Mouse (Mus musculus) CH12.LX (cell line): ENCODE data around the gene Gpr183. TPM values are rescaled to one million over a fixed set of nuclear protein-coding genes. Genes with fewer than 3 reads are reported as not detected.

Experiments used
- DNase-seq: peaks from one replicate; pipeline ENCODE4 v3.0.0-alpha.2; 2013; ENCODE audit errors: extremely low read depth
- H3K27ac ChIP-seq: 2 replicates; pipeline ENCODE4 v1.5.1; 2012; ENCODE audit warnings: low read depth, mild to moderate bottlenecking, control low read depth, moderate library complexity; ENCODE audit not compliant: insufficient read depth
- H3K27me3 ChIP-seq: replicated peaks from 2 replicates; pipeline ENCODE3; 2012; ENCODE audit warnings: inconsistent platforms
- H3K36me3 ChIP-seq, 2 experiments: replicated peaks in 1 of 2; 2 replicates each; pipeline versions ENCODE3 to v1.6.1; 2012; ENCODE audit warnings: inconsistent platforms in 1 of 2, low read length in 1 of 2, mild to moderate bottlenecking in 1 of 2, mixed read lengths in 1 of 2, moderate library complexity in 1 of 2; ENCODE audit not compliant: control insufficient read depth in 1 of 2, insufficient read depth in 1 of 2
- H3K4me1 ChIP-seq, 2 experiments: 2 replicates each; pipeline ENCODE4 v1.6.1; 2012; ENCODE audit warnings: inconsistent platforms in 1 of 2, moderate library complexity in 1 of 2; ENCODE audit not compliant: insufficient read depth in 2 of 2, control insufficient read depth in 1 of 2
- H3K4me2 ChIP-seq: 2 replicates; pipeline ENCODE4 v1.6.1; 2012; ENCODE audit warnings: low read depth, mild to moderate bottlenecking, control low read depth; ENCODE audit not compliant: poor library complexity, insufficient read depth, severe bottlenecking
- H3K4me3 ChIP-seq, 3 experiments: fragments of 150-350 bp in 1 of 3; sonication (generic) in 1 of 3; replicated peaks in 1 of 3; 2 replicates each; pipeline versions ENCODE3 to v1.5.1; 2011 to 2012; ENCODE audit warnings: low read depth in 2 of 3, low read length in 2 of 3, mild to moderate bottlenecking in 2 of 3, moderate library complexity in 2 of 3, control low read depth in 1 of 3, improper control_type of control experiment in 1 of 3, inconsistent platforms in 1 of 3, mixed read lengths in 1 of 3; ENCODE audit not compliant: poor library complexity in 1 of 3
- H3K79me2 ChIP-seq: replicated peaks from 2 replicates; pipeline ENCODE4 v1.6.1; 2012; ENCODE audit warnings: mild to moderate bottlenecking, moderate library complexity; ENCODE audit not compliant: control insufficient read depth, poor library complexity, insufficient read depth, severe bottlenecking; ENCODE audit errors: extremely low read depth
- H3K9ac ChIP-seq: 2 replicates; pipeline ENCODE4 v1.6.1; 2012; ENCODE audit warnings: low read depth, mild to moderate bottlenecking, control low read depth, moderate library complexity; ENCODE audit not compliant: insufficient read depth
- H3K9me3 ChIP-seq: replicated peaks from 2 replicates; pipeline ENCODE3; 2012; ENCODE audit warnings: low read length, inconsistent platforms, mixed read lengths
- BHLHE40 ChIP-seq: IDR thresholded peaks from 2 replicates; pipeline ENCODE4 v1.6.1; 2011; ENCODE audit warnings: mild to moderate bottlenecking, low read depth, low read length, improper control_type of control experiment
- CHD1 ChIP-seq: IDR thresholded peaks from 2 replicates; pipeline ENCODE4 v1.6.1; 2012; ENCODE audit warnings: low read depth, low read length, improper control_type of control experiment, inconsistent platforms
- CTCF ChIP-seq, 2 experiments: IDR thresholded peaks in 1 of 2; conservative IDR thresholded peaks in 1 of 2; 2 replicates each; pipeline ENCODE4 v1.5.1; 2011 to 2012; ENCODE audit warnings: low read depth in 2 of 2, low read length in 2 of 2, improper control_type of control experiment in 1 of 2, inconsistent platforms in 1 of 2, mild to moderate bottlenecking in 1 of 2, moderate library complexity in 1 of 2
- EP300 ChIP-seq: IDR thresholded peaks from 2 replicates; pipeline ENCODE4 v1.6.1; 2011; ENCODE audit warnings: low read length, improper control_type of control experiment
- ETS1 ChIP-seq: conservative IDR thresholded peaks from 2 replicates; pipeline ENCODE4 v1.6.1; 2012; ENCODE audit warnings: low read depth, mild to moderate bottlenecking, inconsistent platforms, low read length, improper control_type of control experiment, moderate library complexity
- GABPA ChIP-seq: IDR thresholded peaks from 2 replicates; pipeline ENCODE4 v1.6.1; 2012; ENCODE audit warnings: low read depth, low read length, improper control_type of control experiment, inconsistent platforms; ENCODE audit not compliant: insufficient replicate concordance
- HCFC1 ChIP-seq: IDR thresholded peaks from 2 replicates; pipeline ENCODE4 v1.6.1; 2012; ENCODE audit warnings: low read depth, mild to moderate bottlenecking, inconsistent platforms, low read length, improper control_type of control experiment
- IRF4 ChIP-seq: IDR thresholded peaks from 2 replicates; pipeline ENCODE4 v1.6.1; 2014; ENCODE audit warnings: low read depth, mild to moderate bottlenecking, inconsistent platforms, low read length, improper control_type of control experiment
- JUN ChIP-seq: IDR thresholded peaks from 2 replicates; pipeline ENCODE4 v1.6.1; 2011; ENCODE audit warnings: low read depth, mild to moderate bottlenecking, low read length, improper control_type of control experiment, moderate library complexity; ENCODE audit not compliant: insufficient read depth
- JUND ChIP-seq: conservative IDR thresholded peaks from 2 replicates; pipeline ENCODE4 v1.6.1; 2011; ENCODE audit warnings: low read depth, low read length, improper control_type of control experiment
- MAFK ChIP-seq: IDR thresholded peaks from 2 replicates; pipeline ENCODE4 v1.6.1; 2011; ENCODE audit warnings: low read length, improper control_type of control experiment; ENCODE audit not compliant: insufficient replicate concordance
- MAX ChIP-seq: IDR thresholded peaks from 2 replicates; pipeline ENCODE4 v1.6.1; 2011; ENCODE audit warnings: low read length, improper control_type of control experiment
- MAZ ChIP-seq: IDR thresholded peaks from 2 replicates; pipeline ENCODE4 v1.6.1; 2012; ENCODE audit warnings: low read depth, mild to moderate bottlenecking, inconsistent platforms, low read length, improper control_type of control experiment, moderate library complexity
- MEF2A ChIP-seq: IDR thresholded peaks from 2 replicates; pipeline ENCODE4 v1.6.1; 2014; ENCODE audit warnings: low read depth, mild to moderate bottlenecking, inconsistent platforms, low read length, improper control_type of control experiment, borderline replicate concordance
- NELFE ChIP-seq: IDR thresholded peaks from 2 replicates; pipeline ENCODE4 v1.6.1; 2011; ENCODE audit warnings: low read depth, low read length, improper control_type of control experiment
- PAX5 ChIP-seq: IDR thresholded peaks from 2 replicates; pipeline ENCODE4 v1.6.1; 2012; ENCODE audit warnings: low read length, inconsistent platforms, mixed read lengths
- POLR2A ChIP-seq: IDR thresholded peaks from 2 replicates; pipeline ENCODE4 v1.6.1; 2011; ENCODE audit warnings: low read depth, mild to moderate bottlenecking, improper control_type of control experiment, low read length
- POLR2AphosphoS2 ChIP-seq: IDR thresholded peaks from 2 replicates; pipeline ENCODE4 v1.6.1; 2011; ENCODE audit warnings: low read depth, low read length, improper control_type of control experiment
- RAD21 ChIP-seq: IDR thresholded peaks from 2 replicates; pipeline ENCODE4 v1.6.1; 2011; ENCODE audit warnings: low read depth, mild to moderate bottlenecking, low read length, improper control_type of control experiment, moderate library complexity
- RCOR1 ChIP-seq: conservative IDR thresholded peaks from 2 replicates; pipeline ENCODE4 v1.6.1; 2012; ENCODE audit warnings: low read depth, mild to moderate bottlenecking, inconsistent platforms, low read length, improper control_type of control experiment
- SIN3A ChIP-seq: IDR thresholded peaks from 2 replicates; pipeline ENCODE4 v1.6.1; 2012; ENCODE audit warnings: low read length, improper control_type of control experiment, inconsistent platforms
- SMC3 ChIP-seq: IDR thresholded peaks from 2 replicates; pipeline ENCODE4 v1.6.1; 2011; ENCODE audit warnings: low read depth, low read length, improper control_type of control experiment
- TBP ChIP-seq: conservative IDR thresholded peaks from 2 replicates; pipeline ENCODE4 v1.6.1; 2011; ENCODE audit warnings: low read depth, low read length, improper control_type of control experiment
- TCF12 ChIP-seq: IDR thresholded peaks from 2 replicates; pipeline ENCODE4 v1.6.1; 2014; ENCODE audit warnings: low read depth, mild to moderate bottlenecking, inconsistent platforms, low read length, improper control_type of control experiment
- USF1 ChIP-seq: IDR thresholded peaks from 2 replicates; pipeline ENCODE4 v1.6.1; 2014; ENCODE audit warnings: low read depth, mild to moderate bottlenecking, inconsistent platforms, low read length, improper control_type of control experiment
- ZC3H11A ChIP-seq: IDR thresholded peaks from 2 replicates; pipeline ENCODE4 v1.6.1; 2012; ENCODE audit warnings: low read depth, mild to moderate bottlenecking, inconsistent platforms, low read length, improper control_type of control experiment
- ZKSCAN1 ChIP-seq: IDR thresholded peaks from 2 replicates; pipeline ENCODE4 v1.6.1; 2012; ENCODE audit warnings: low read depth, inconsistent platforms, low read length, improper control_type of control experiment, borderline replicate concordance
- dilution Hi-C: fragments of 300-500 bp; cut with MboI; formaldehyde crosslinking; loops from 2 replicates; pipeline ENCODE4 v1.14.3; 2020; ENCODE audit warnings: low sequenced_read_pairs; ENCODE audit not compliant: extremely low pct_unique_long_range_greater_than_20kb, extremely low pct_ligation_motif_present
- in situ Hi-C: fragments of 300-500 bp; cut with MboI; formaldehyde crosslinking; loops from 3 replicates; pipeline ENCODE4 v1.14.3; 2019; ENCODE audit warnings: low sequenced_read_pairs, low pct_ligation_motif_present, low pct_unique_long_range_greater_than_20kb, mixed read lengths
- polyA plus RNA-seq: library from polyadenylated mRNA; unstranded; fragments of >175 nt; gene quantifications from 2 replicates; pipeline ENCODE4 v1.2.1, GENCODE M21; 2012; ENCODE audit warnings: low read depth; ENCODE audit not compliant: insufficient read length
- total RNA-seq, 2 experiments: library from RNA; depleted of rRNA; stranded (reverse); fragments of 300-350 nt in 1 of 2; fragments of >200 nt in 1 of 2; gene quantifications; 2 replicates each; pipeline ENCODE4 v1.2.3; 2012 to 2014

Gpr183 gene
- total and polyA plus RNA-seq, 3 experiments = 3.6 to 16.3 (median 8.3) TPM

DNA sequence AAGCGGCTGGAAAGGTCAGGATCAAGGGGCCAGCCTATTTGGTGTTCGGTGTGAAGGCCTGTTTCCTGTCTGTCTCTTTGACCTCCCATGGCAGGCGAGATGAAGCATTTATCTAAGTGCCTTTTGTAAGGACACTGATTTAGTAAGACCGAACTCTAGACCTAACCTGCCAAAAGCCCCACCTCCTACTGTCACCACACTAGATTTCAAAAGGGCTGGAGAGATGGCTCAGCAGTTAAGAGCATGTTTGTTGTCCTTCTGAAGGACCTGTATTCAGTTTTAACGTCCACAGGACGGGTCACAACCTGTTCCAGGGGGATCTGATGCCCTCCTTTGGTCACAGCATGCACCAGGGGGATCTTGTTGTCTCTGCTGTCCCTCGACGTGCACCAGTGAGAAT lies 28.1 kb downstream of the Gpr183 start:
- Histone ChIP-seq H3K27ac (peak overlapping the region; percentile 63), H3K9ac (no peak overlapping the region), H3K79me2 (no peaks in the 10 kb centered on the region), H3K4me2 (no peak overlapping the region), H3K4me1 (peaks cover 24 to 68% of the 10 kb centered on the region in 2 experiments), H3K27me3 (no peaks in the 10 kb centered on the region), H3K9me3 (peaks cover 16% of the 10 kb centered on the region), H3K36me3 (peaks cover 6 to 36% of the 10 kb centered on the region in 2 experiments), H3K4me3 (no peak overlapping the region)
- no peak for DNase-seq
- dilution Hi-C loops = no loop called here
- TF ChIP-seq SIN3A (no peak), RAD21 (no peak), TBP (no peak)
- in situ Hi-C loops = no loop called here

- Histone ChIP-seq H3K9me3 (peaks cover 16% of the 10 kb centered on the region), H3K27me3 (no peaks in the 10 kb centered on the region), H3K27ac (no peak overlapping the region), H3K9ac (no peak overlapping the region), H3K79me2 (no peaks in the 10 kb centered on the region), H3K4me2 (no peak overlapping the region), H3K36me3 (peaks cover 6 to 36% of the 10 kb centered on the region in 2 experiments), H3K4me1 (peaks cover 27 to 68% of the 10 kb centered on the region in 2 experiments), H3K4me3 (no peak overlapping the region)
- dilution Hi-C loops (no loop called here), in situ Hi-C loops (no loop called here)
- DNase-seq = no peak
- TF ChIP-seq RAD21 = no peak
- no peak for TF ChIP-seq POLR2AphosphoS2
- no peak for TF ChIP-seq TBP
- no peak for TF ChIP-seq CTCF (conservative IDR thresholded peaks at IDR 0.05 in 1 of 2, IDR thresholded peaks at IDR 0.05 in 1 of 2; ENCODE audit: low read depth in 2 of 2, low read length in 2 of 2)
- no peak for TF ChIP-seq MAFK
- no peak for TF ChIP-seq POLR2A
- no peak for TF ChIP-seq MAX
- no peak for TF ChIP-seq ZKSCAN1
- TF ChIP-seq USF1 = no peak
- TF ChIP-seq MAZ = no peak
- no peak for TF ChIP-seq HCFC1
- no peak for TF ChIP-seq IRF4
- no peak for TF ChIP-seq PAX5
These were observed 28.6 kb downstream of the Gpr183 start for GRCm38 (mm10) chr14:121936356-121936755.

DNA sequence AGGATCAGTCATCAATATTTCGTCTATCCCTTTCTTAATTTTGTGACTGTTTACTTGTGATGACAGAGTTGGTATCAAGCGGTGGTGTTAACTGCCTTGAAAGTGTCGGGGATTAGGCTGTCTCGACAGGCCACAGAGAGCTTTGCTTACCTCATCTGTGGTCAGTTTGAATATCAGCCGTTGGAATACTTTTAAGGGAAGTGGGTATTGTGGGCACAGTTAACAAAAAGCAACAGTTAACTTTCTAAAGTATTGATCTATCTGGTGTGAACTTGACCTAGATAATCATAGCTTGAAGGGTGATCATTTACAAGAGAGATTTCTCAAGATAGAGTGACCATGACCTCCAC lies 30.4 kb downstream of the Gpr183 start:
- H3K27me3 ChIP-seq = no peaks in the 10 kb centered on the region
- in situ Hi-C loops = loop anchor here (5.0 kb wide), 2 partner anchors 33 to 128 kb away; partner anchors contain the start of gene Gpr183
- no peak for DNase-seq
- no peak overlapping the region for H3K27ac ChIP-seq
- no peaks in the 10 kb centered on the region for H3K79me2 ChIP-seq
- no peak overlapping the region for H3K9ac ChIP-seq
- H3K36me3 ChIP-seq = peaks cover 6 to 36% of the 10 kb centered on the region in 2 experiments
- peaks cover 32 to 81% of the 10 kb centered on the region in 2 experiments for H3K4me1 ChIP-seq
- peaks cover 16% of the 10 kb centered on the region for H3K9me3 ChIP-seq
- no peak for TF ChIP-seq ZC3H11A
- TF ChIP-seq MAX = no peak
- no peak for TF ChIP-seq TCF12
- no peak for TF ChIP-seq PAX5
- TF ChIP-seq BHLHE40 = no peak
- TF ChIP-seq EP300 = no peak; the same call in 1 of the 2 replicates
- TF ChIP-seq HCFC1 = no peak
- no peak for TF ChIP-seq MEF2A
- TF ChIP-seq CHD1 = no peak
- TF ChIP-seq POLR2AphosphoS2 = no peak
- no peak for TF ChIP-seq ETS1
- TF ChIP-seq RAD21 = no peak
- no peak for TF ChIP-seq NELFE
- no peak for TF ChIP-seq TBP
- no peak for TF ChIP-seq JUND
- no peak for TF ChIP-seq GABPA
- TF ChIP-seq SMC3 = no peak
- no peak for TF ChIP-seq RCOR1
- no peak for TF ChIP-seq JUN
- dilution Hi-C loops = no loop called here
- no peak overlapping the region for H3K4me3 ChIP-seq
- H3K4me2 ChIP-seq = no peak overlapping the region
